Mouse (Mus musculus) embryonic fibroblast, embryonic 13.5 days (primary cell): ENCODE measurements around the gene Flnc.

Source experiments
- CTCF ChIP-seq: IDR thresholded peaks from 2 replicates; pipeline ENCODE4 v1.5.1; 2011; ENCODE audit warnings: mild to moderate bottlenecking, control low read depth, low read length, moderate library complexity, borderline replicate concordance; ENCODE audit not compliant: insufficient read depth
- POLR2A ChIP-seq: IDR thresholded peaks from 2 replicates; pipeline ENCODE4 v1.6.1; 2011; ENCODE audit warnings: low read depth, mild to moderate bottlenecking, control low read depth, low read length, moderate library complexity

GRCm38 (mm10) chr6:29396714-29397540 is 36.1 kb upstream of the Flnc start:
- TF ChIP-seq CTCF: no peak
- no peak for TF ChIP-seq POLR2A
